Mouse (Mus musculus): Measurements from ENCODE around the gene Dhtkd1.

Dhtkd1 gene

DNA sequence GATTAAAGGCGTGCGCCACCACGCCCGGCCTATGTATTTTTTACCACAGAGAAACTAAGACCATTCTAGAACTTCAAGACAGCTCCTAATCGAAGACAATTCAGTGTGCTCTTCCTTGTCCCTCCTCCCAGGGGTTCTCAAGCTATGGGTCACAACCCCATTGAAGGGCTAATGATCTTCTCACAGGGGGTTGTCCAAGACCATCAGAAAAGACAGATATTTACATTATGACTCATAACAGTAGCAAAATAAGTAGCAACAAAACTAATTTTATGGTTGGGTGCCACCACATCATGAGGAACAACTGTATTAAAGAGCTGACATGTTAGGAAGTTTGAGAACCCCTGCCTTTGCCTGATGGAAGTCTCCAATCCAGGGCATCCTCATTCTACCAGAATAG lies 10.7 kb downstream of the Dhtkd1 start:
- CTCF ChIA-PET, result interaction anchor here (0.5 kb wide), 1 partner anchor 8 kb away, joined by 4 read pairs; no protein-coding TSS in a partner anchor

DNA sequence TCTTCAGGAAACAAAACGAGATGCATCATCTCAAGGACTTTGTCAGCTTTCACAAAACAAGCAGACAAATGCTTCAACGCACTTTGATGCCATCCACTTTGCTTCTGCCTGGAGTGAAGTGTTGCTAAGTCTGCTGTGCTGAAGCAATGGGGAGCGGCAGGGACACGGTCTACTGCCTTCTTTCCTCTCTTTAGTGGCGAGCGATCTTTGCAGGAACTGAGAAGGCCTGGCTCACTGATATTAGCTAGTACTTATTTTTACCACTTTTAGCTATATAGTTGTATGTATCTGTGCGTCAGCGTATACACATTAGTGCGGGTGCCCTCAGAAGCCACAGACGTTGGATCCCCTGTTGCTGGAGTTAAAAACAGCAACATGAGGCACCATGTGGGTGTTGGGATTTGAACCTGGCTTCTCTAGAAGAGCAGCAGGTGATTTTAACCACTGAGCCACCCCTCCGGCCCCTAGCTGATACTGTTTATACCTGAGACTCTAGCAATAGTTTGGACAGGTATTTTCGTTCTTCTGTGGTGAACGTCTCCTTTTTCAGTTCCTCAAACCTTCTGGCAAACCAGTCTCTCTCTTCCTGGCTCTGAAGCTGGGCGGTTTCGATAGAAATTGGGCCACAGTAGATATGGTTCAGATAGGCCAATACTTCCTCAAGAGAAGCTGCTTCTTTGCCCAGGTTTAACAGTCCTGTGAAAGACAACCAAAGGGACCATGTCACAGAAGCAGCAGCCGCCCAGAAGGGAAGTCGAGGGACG lies 12.1 kb downstream of the Dhtkd1 start:
- CTCF ChIA-PET, result no interaction called here

DNA sequence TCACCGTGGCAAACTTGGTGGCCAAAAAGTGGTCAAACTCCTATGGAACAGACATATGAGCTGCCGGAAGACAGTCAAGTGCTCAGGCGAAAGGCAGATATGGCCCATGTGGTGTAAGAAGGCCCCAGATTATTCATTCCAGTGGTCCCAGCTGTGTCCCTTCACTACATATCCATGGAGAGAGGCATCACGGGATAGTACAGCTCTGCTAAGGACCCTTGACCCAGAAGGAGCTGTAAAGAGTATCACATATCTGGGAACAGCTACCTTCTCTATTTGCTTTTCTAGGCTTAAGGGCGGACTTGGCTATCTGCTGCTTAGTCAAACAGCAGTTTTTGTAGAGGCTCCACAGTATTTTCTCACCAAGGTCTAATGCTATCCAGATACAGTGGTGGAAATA lies 12.8 kb downstream of the Dhtkd1 start:
- CTCF ChIA-PET, result interaction anchor here (0.5 kb wide), 1 partner anchor 23 kb away, joined by 4 read pairs; no protein-coding TSS in a partner anchor

DNA sequence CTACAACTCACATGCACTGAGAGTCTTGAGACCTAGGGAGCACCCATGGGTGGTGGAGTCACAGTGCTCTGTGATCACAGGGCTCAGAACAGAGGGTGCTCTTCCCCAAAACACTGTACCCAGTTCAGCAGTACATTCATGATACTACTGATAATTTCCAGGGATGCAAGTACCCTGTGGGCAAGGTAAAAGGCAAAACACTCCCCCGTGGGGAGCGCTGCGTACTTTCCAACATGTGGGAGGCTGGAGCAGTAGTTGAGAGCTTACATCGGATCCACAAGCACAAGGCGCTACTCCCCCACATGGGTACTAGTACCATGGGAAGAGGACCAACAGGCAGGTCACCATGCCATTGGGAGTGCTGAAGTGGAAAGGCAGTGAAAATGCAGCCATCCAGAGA lies 15.1 kb downstream of the Dhtkd1 start:
- CTCF ChIA-PET, result no interaction called here

DNA sequence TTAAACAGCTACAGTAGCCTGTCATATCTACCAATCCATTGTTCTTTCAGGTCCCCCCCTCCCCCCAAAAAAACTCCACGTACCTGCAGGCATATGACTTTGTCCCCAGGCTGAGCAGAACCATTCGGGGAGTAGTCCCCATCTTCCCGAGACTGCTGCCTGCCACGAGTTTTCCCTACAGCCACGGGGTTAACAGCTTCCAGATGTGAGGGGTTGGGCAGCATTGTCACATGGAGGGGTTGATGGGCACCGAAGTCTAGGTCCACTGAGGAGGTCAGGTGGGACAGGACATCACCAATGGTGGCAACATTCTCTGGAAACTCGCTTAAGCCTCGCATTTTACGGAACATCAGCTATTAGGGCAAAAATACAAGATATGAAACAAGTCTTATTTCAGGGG lies 18.8 kb downstream of the Dhtkd1 start:
- CTCF ChIA-PET, result interaction anchor here (0.7 kb wide), 1 partner anchor 8 kb away, joined by 4 read pairs; no protein-coding TSS in a partner anchor

DNA sequence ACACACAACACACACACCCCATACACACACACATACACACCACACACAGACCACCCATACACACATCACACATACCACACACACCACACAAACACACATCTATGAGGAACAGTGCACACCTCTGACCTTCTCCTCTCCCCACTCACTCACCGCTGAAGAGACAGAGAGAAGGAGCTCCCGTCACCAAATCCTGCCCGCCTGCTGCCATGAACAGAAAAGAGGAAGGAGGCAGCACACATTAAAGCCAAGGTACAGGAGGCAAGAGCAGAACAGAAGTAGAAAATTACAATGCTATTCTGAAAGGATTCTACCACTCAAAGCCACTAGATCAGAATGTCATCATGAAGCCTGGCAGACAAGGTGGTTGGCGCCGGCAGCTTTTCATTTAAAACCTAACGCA lies 19.8 kb downstream of the Dhtkd1 start:
- CTCF ChIA-PET, result no interaction called here

DNA sequence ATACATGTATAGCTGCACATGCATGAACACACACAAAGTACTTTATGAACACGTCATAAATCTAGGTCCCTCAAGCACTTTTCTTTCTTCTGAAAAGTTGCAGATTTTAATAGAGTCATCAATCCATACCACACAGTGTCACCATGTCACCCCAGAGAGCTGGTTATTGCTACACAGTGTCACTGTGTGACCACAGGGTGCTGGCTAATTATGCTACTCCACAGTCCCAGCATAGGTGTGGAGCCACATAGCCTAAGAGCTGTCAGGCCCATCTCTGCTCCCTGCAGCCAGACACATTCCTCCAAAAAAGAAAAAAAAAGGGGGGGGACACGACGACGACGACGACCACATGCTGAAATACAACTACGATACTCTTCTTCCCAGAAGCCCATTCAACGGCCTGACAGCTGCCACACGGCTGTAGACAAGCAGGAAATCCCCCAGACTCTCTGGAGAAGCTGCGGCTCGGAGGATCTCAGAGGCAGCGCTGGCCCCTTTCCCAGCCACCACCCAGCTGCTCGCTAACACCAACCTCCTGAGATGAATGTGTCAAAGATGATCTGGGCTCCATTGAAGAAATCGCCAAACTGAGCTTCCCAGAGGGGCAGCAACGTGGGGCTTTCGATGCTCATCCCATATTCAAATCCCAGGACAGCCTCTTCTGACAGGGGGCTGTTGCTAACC lies 31.2 kb downstream of the Dhtkd1 start:
- CTCF ChIA-PET, result no interaction called here

DNA sequence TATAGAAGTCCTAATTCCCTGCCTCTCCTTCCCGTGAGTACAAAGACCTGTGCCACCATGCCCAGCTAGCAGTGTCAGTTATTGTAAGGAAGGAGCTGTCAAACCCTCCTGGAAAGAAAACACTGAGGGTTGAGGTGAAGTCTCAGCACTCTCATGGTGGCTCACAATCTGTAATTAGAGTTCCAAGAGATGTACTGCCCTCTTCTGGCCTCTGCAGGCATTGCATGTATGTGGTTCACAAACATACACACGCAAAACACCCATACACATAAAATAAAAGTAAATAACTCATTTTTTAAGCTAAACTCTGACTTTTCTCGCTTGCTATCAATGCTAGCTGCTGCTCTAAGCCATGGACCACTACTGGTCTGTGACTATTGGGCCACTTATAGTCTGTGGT lies 36.0 kb downstream of the Dhtkd1 start:
- CTCF ChIA-PET, result interaction anchor here (0.6 to 0.7 kb wide), 3 partner anchors 13 to 23 kb away, joined by 3 to 5 read pairs (median 4); no protein-coding TSS in a partner anchor

DNA sequence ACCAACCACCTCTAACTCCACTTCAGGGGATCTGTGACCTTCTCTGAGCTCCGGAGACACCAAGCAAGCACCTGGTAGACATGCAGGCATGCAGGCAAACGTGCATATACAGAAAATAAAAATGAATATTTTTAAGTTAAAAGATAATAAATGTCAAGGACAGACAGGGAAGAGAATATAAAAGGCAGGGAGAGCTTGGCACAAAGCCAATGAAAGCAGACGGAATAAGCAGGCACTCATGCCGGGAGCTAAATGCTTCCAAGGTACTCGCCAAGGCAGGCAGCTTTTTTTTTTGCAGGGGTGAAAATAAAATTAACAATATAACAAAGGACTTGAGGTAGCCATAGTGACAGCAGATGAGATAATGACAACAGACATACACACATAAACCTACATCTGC lies 36.5 kb downstream of the Dhtkd1 start:
- CTCF ChIA-PET, result interaction anchor here (0.7 kb wide), 3 partner anchors 13 to 594 kb away, joined by 4 to 13 read pairs (median 5); no protein-coding TSS in a partner anchor

DNA sequence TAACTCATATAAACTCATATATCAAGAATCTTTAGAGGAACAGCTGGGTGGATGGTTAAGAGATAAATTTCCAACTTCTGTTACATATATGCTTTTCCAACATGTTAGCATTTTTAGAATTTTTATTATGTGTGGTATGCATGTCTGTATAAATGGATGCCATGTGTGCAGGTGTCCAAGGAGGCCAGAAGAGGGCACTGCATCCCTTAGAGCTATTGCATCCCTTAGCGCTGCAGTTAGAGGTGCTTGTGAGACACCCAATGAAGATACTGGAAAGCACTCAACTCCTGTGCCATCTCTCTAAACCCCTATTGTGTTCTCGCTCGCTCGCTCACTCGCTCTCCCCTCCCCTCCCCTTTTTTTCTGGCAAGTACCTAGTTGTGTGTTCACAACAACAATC lies 42.4 kb downstream of the Dhtkd1 start:
- CTCF ChIA-PET, result no interaction called here

DNA sequence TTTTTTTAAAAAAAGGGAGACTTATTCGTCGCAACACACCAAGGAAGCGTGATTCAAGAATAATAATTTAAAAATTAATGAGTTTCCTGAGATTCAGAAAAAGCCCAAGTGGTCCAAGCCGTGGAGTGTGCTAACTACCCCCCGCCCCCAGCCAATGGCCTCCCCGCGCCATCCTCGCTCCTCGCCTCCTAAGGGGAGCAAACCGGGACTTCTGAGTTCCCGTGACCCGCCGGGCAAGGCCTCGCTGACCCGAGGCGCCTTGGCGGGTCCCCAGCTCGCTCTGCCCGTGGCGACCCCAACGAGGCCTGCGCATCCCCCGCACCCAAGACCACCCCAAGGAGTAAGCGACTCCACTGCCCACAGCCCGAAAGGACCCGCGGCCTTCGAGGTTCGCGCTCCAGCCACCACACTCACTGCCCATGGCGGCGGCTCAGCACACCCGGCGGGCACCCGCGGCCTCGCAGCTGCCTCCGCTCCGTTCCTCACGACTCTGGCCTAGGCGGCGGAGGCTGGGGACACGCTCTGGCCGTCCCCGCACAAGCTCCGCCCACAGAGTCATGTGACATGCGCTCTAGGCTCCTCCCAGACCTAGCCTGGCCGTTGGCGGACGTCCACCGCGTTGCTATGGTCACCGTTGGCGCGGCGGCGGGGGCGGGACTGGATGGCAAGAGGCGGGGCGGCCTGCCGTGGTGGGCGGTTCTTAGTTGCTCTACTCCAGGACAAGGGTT lies 47.6 kb downstream of the Dhtkd1 start, which contains the start of gene Sec61a2:
Gene Sec61a2 (minus strand): TSS at position 590 of the 728 bp plus-strand sequence.
- CTCF ChIA-PET, result no interaction called here

DNA sequence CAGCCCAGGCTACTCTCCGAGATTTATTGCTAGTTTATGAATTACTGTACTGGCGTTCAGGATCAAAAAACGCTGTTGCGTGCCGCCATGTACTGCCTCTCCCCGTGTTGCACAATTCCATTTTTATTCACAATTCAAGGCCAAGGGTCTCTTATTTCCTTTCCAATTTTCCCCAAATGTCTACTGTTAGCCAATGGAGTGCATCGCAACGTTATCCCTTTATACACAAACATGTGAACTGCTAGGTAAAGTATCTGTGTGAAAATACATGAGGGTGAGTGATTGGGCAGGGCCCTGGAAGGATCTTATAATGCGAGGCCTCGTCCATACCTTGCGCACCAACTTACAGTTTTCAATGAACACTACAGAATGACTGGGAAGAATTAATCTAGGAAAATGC lies 48.3 kb downstream of the Dhtkd1 start:
- CTCF ChIA-PET, result interaction anchor here (0.7 kb wide), 1 partner anchor 14 kb away, joined by 3 read pairs; no protein-coding TSS in a partner anchor

DNA sequence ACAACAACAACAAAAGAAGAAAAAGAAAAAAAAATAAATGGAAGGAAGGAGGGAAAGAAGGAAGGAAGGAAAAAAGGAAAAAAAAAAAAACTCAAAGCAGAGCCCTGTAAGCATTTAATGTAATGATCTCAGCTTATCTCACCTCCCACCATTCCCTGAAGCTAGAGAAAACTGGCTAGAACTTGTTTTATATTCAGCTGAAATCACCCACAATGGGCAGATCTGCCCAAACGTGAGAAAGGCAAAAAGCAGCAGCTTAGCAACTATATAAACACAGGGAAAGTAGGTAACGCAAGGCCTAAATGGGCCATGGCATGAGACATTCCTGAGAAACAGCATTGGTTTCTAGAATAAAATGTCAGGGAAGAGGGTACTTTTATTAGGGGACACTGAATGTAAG lies 53.2 kb downstream of the Dhtkd1 start:
- CTCF ChIA-PET, result interaction anchor here (0.6 kb wide), 2 partner anchors 18 to 49 kb away, joined by 3 read pairs; no protein-coding TSS in a partner anchor

DNA sequence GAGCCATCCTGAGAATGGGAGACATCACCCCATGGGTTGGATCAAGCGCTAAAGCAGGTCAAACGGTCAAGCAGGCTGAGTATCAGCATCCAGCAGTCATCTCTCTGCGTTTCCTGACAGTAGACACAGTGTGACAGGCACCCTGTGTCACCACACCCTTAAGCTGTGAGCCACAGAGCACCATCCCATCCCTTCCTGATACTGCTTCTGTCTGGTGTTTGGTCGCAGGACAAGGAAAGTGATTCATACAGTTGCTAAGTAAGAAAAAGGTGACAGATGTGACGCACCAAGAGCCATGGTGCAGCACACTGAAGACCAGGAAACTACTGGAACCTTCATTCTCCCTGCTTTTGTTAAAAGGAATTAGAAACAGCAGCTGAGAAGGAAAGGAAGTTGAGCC lies 53.7 kb downstream of the Dhtkd1 start:
- CTCF ChIA-PET, result interaction anchor here (0.6 kb wide), 1 partner anchor 18 kb away, joined by 3 read pairs; no protein-coding TSS in a partner anchor

DNA sequence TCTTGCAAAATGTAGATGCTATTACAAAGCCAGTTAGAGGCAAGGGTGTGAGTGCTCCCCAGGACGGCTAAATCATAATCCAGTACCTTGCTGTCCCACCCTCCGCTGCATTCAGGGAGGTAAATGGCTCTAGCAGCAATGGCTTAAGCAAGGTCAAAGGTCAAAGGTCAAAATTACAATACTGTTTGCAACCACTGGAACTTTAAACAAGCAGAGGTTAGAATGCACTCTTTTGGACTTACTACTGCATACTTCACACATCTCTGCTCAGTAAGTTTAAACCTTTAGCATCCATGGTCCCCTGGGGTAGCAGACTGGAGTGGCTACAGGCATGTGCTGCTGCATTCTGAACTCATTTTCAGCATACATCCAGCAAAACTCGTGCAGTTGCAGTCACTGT lies 65.1 kb downstream of the Dhtkd1 start:
- CTCF ChIA-PET, result interaction anchor here (0.6 kb wide), 1 partner anchor 617 kb away, joined by 4 read pairs; no protein-coding TSS in a partner anchor

DNA sequence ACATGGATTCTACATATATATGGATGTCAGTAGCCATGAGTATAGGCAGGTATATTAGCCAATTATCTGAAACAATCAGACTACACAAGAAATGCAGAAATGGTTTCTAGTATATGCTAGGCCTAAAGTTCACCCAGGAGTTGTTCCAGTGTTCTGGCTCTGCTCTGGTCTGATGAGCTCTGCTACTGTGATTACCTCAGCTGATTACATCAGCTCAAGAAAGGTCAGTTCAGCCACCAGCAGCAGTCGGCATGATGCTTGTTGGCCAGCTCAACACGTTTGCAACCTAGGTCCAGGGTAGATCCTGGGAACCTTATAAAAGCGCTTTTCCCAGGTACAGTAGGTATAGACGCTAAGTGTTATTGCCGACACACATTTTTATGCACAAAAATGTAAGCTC lies 72.8 kb downstream of the Dhtkd1 start:
- CTCF ChIA-PET, result no interaction called here

DNA sequence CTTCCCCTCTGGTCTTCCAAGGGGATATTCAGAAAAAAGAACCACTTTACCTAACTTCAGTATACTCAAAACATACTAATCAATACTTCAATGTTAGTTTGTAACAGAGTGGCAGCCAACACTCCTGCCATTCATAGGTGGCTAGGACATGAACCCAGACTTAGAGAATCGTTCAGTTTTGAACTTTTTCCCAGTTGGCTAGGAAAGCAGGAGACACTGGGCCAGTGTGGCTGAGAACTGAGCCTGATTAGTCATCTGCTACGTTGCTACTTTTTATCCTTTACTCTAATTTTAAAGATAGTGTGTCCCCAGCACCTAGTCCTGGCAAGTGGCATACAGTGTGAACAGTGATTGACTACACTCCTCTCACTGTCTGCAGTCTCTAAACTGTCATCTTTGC lies 74.9 kb downstream of the Dhtkd1 start:
- CTCF ChIA-PET, result interaction anchor here (0.6 kb wide), 1 partner anchor 52 kb away, joined by 4 read pairs; no protein-coding TSS in a partner anchor

DNA sequence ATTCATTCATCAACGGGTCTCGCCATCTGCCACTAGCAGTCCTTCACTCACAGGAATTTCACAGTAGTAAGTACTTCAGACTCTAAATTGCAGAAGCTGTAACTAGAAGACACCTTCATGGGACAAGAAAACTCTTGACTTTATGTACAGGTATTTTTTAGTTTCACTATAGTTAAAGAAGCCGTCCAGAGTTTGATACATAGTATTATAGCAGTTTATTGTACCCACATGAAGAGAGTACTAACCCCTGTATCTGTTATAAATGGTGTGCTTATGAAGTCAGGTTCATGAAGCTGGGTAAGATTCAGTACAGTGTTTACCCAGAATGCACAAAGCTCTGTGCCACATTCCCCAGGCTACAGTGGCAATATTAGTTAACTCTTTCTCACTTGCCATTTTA lies 79.8 kb downstream of the Dhtkd1 start, which contains the start of gene Gm13199:
Gene Gm13199 (minus strand): TSS at position 101 of the 400 bp plus-strand sequence.
- CTCF ChIA-PET, result interaction anchor here (0.6 kb wide), 1 partner anchor 42 kb away, joined by 3 read pairs; no protein-coding TSS in a partner anchor

DNA sequence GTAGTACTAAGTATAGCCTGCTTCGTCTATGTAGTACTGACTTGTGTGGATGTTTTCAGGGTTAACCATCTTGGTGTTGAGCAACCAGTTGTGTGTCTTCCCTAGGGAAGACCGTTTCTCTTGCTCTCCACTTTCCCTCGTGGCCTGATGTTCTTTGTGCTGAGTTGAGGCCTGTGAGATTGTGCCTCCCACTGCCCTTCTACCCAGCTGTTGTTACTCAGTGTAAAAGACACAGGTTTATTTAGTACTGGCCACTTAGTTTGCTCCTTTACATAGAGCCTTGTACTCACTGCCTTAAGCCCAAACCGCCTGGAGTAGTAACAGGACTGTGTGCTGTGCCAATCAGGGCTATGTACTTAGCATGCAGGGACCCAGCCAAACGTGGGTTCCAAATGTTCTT lies 90.7 kb downstream of the Dhtkd1 start:
- CTCF ChIA-PET, result interaction anchor here (0.6 kb wide), 1 partner anchor 432 kb away, joined by 8 read pairs; no protein-coding TSS in a partner anchor

DNA sequence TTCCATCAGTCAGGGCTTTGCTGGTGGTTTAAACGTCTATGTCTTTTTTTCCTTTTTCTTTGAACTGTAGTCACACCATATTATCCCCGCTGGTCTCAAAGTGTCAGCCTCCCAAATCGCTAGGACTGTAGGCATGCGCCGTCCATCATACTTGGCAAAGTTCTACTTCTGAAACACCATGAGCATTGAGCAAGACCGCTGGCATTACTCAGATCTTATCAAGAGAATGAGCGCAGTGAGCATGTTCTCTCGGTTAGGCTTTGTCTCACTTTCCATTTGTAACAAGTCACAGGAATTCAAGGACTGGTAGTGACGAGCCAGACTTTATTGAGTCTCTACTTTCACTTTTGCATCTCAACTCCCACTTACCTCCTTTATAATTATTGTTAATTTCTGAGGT lies 91.5 kb downstream of the Dhtkd1 start:
- CTCF ChIA-PET, result no interaction called here
